Mouse (Mus musculus) liver, embryonic 11.5 days (tissue): ENCODE data around the gene Trpm3. TPM values are rescaled to one million over a fixed set of nuclear protein-coding genes. Genes with fewer than 3 reads are reported as not detected.

Experiments used
- ATAC-seq: fragments of 200-750 bp; cut with Nextera tagmentation; replicated peaks from 2 replicates; pipeline ENCODE4 v1.8.0; 2017; ENCODE audit warnings: moderate number of reproducible peaks, mild to moderate bottlenecking, moderate TSS enrichment, moderate library complexity; ENCODE audit not compliant: low FRiP score
- DNase-seq: peaks from one replicate; pipeline ENCODE4 v3.0.0-alpha.2; 2017; ENCODE audit warnings: low spot score
- H3K27ac ChIP-seq: fragments of 300-500 bp; sonication (generic); 2 replicates; pipeline ENCODE4 v1.5.1; 2014; ENCODE audit warnings: mild to moderate bottlenecking, low read depth, low read length, control low read depth
- H3K27me3 ChIP-seq: fragments of 300-500 bp; sonication (generic); replicated peaks from 2 replicates; pipeline ENCODE4 v1.6.1; 2014; ENCODE audit warnings: low read length, mixed read lengths; ENCODE audit not compliant: control insufficient read depth, insufficient read depth
- H3K36me3 ChIP-seq: fragments of 300-500 bp; sonication (generic); 2 replicates; pipeline ENCODE4 v1.6.1; 2014; ENCODE audit warnings: mild to moderate bottlenecking, low read length, moderate library complexity, mixed read lengths; ENCODE audit not compliant: control insufficient read depth, insufficient read depth
- H3K4me1 ChIP-seq: fragments of 300-500 bp; sonication (generic); replicated peaks from 2 replicates; pipeline ENCODE4 v1.6.1; 2014; ENCODE audit warnings: low read length, mixed read lengths; ENCODE audit not compliant: control insufficient read depth, insufficient read depth
- H3K4me2 ChIP-seq: fragments of 300-500 bp; sonication (generic); 2 replicates; pipeline ENCODE4 v1.6.1; 2014; ENCODE audit warnings: mild to moderate bottlenecking, control low read depth, moderate library complexity
- H3K4me3 ChIP-seq: fragments of 300-500 bp; sonication (generic); 2 replicates; pipeline ENCODE4 v1.5.1; 2014; ENCODE audit warnings: low read depth, low read length, control low read depth
- H3K9ac ChIP-seq: fragments of 300-500 bp; sonication (generic); 2 replicates; pipeline ENCODE4 v1.6.1; 2014; ENCODE audit warnings: low read depth, low read length, control low read depth
- H3K9me3 ChIP-seq: fragments of 300-500 bp; sonication (generic); 2 replicates; pipeline ENCODE4 v1.6.1; 2016; ENCODE audit warnings: low read length, inconsistent platforms, mixed read lengths; ENCODE audit not compliant: control insufficient read depth
- WGBS: fragments of 180-500 bp; shearing (Covaris S2); extraction: QIAGEN DNeasy Blood & Tissue Kit; methylation state at CpG from one replicate; pipeline ENCODE4 v1.1.7; 2014; 5-methylcytosine and 5-hydroxymethylcytosine counted together
- polyA plus RNA-seq: library from polyadenylated mRNA; unstranded; fragments of >200 nt; fragmentation: Nextera tagmentation; extraction: Ambion mirVana; gene quantifications from 2 replicates; pipeline ENCODE4 v1.2.1, GENCODE M21; 2014

Trpm3 gene
- polyA plus RNA-seq, 1 experiment from 2014 or later: 0.26 TPM

GRCm38 (mm10) chr19:22736870-22737269 is 598.0 kb downstream of the Trpm3 start:
- no peaks in the 10 kb centered on the region for H3K4me1 ChIP-seq
- DNase-seq: no peak
- H3K27ac ChIP-seq: no peak overlapping the region
- no peaks in the 10 kb centered on the region for H3K9me3 ChIP-seq
- ATAC-seq: no peak
- no peak overlapping the region for H3K4me3 ChIP-seq
- H3K9ac ChIP-seq: no peak overlapping the region
- H3K27me3 ChIP-seq: no peaks in the 10 kb centered on the region
- no peak overlapping the region for H3K4me2 ChIP-seq
- WGBS: 54% methylated on average over 2 of the region's 2 CpGs
- no peaks in the 10 kb centered on the region for H3K36me3 ChIP-seq

- Histone ChIP-seq H3K27ac (no peak overlapping the region), H3K4me2 (no peak overlapping the region), H3K9ac (no peak overlapping the region), H3K4me1 (no peaks in the 10 kb centered on the region), H3K9me3 (no peaks in the 10 kb centered on the region), H3K36me3 (no peaks in the 10 kb centered on the region), H3K27me3 (no peaks in the 10 kb centered on the region), H3K4me3 (no peak overlapping the region)
- DNase-seq: no peak
- no peak for ATAC-seq
- 65% methylated on average over 3 of the region's 3 CpGs for WGBS
These were observed 600.4 kb downstream of the Trpm3 start for GRCm38 (mm10) chr19:22739240-22739639.

- ATAC-seq: no peak
- no peak overlapping the region for H3K4me2 ChIP-seq
- H3K27ac ChIP-seq: no peak overlapping the region
- H3K9ac ChIP-seq: no peak overlapping the region
- no peak overlapping the region for H3K4me3 ChIP-seq
- no peaks in the 10 kb centered on the region for H3K27me3 ChIP-seq
- no peak for DNase-seq
- H3K4me1 ChIP-seq: no peaks in the 10 kb centered on the region
- no peaks in the 10 kb centered on the region for H3K36me3 ChIP-seq
- H3K9me3 ChIP-seq: no peaks in the 10 kb centered on the region
- WGBS: 69% methylated on average over 13 of the region's 13 CpGs
These were observed 614.5 kb downstream of the Trpm3 start for GRCm38 (mm10) chr19:22753311-22753809.

- Histone ChIP-seq H3K9ac (no peak overlapping the region), H3K27ac (no peak overlapping the region), H3K4me2 (no peak overlapping the region), H3K4me1 (no peaks in the 10 kb centered on the region), H3K36me3 (no peaks in the 10 kb centered on the region), H3K27me3 (no peaks in the 10 kb centered on the region), H3K4me3 (no peak overlapping the region), H3K9me3 (no peaks in the 10 kb centered on the region)
- DNase-seq (no peak), ATAC-seq (no peak)
- 88% methylated on average over 10 of the region's 10 CpGs for WGBS
These were observed 615.2 kb downstream of the Trpm3 start for GRCm38 (mm10) chr19:22754071-22754470.

- Histone ChIP-seq H3K4me3 (no peak overlapping the region), H3K4me1 (no peaks in the 10 kb centered on the region), H3K4me2 (no peak overlapping the region), H3K27ac (no peak overlapping the region), H3K36me3 (no peaks in the 10 kb centered on the region), H3K27me3 (no peaks in the 10 kb centered on the region), H3K9ac (no peak overlapping the region), H3K9me3 (no peaks in the 10 kb centered on the region)
- DNase-seq (no peak), ATAC-seq (no peak)
- 79% methylated on average over 8 of the region's 8 CpGs for WGBS
These were observed 615.7 kb downstream of the Trpm3 start for GRCm38 (mm10) chr19:22754498-22754897.

GRCm38 (mm10) chr19:22758496-22758895 is 619.6 kb downstream of the Trpm3 start:
- no peak overlapping the region for H3K4me2 ChIP-seq
- H3K9ac ChIP-seq: no peak overlapping the region
- no peaks in the 10 kb centered on the region for H3K27me3 ChIP-seq
- no peaks in the 10 kb centered on the region for H3K9me3 ChIP-seq
- no peak overlapping the region for H3K27ac ChIP-seq
- 74% methylated on average over 2 of the region's 2 CpGs for WGBS
- H3K36me3 ChIP-seq: no peaks in the 10 kb centered on the region
- H3K4me1 ChIP-seq: no peaks in the 10 kb centered on the region
- DNase-seq (no peak), ATAC-seq (no peak)
- H3K4me3 ChIP-seq: no peak overlapping the region

- Histone ChIP-seq H3K36me3 (no peaks in the 10 kb centered on the region), H3K4me2 (no peak overlapping the region), H3K9me3 (no peaks in the 10 kb centered on the region), H3K4me1 (no peaks in the 10 kb centered on the region), H3K9ac (no peak overlapping the region), H3K27me3 (no peaks in the 10 kb centered on the region), H3K27ac (no peak overlapping the region), H3K4me3 (no peak overlapping the region)
- DNase-seq: no peak
- ATAC-seq: no peak
- WGBS: 72% methylated on average over 3 of the region's 3 CpGs
These were observed 629.4 kb downstream of the Trpm3 start for GRCm38 (mm10) chr19:22768242-22768641.

GRCm38 (mm10) chr19:22775191-22775695 is 636.4 kb downstream of the Trpm3 start:
- 89% methylated on average over 3 of the region's 3 CpGs for WGBS

GRCm38 (mm10) chr19:22780192-22780843 is 641.5 kb downstream of the Trpm3 start:
- Histone ChIP-seq H3K9ac (no peak overlapping the region), H3K4me2 (no peak overlapping the region)

More at GRCm38 (mm10) chr19:22775191-22775695, 636.4 kb downstream of the Trpm3 start:
- ATAC-seq: no peak
- Histone ChIP-seq H3K4me1 (no peaks in the 10 kb centered on the region), H3K9ac (no peak overlapping the region), H3K4me2 (no peak overlapping the region), H3K27me3 (no peaks in the 10 kb centered on the region), H3K4me3 (no peak overlapping the region), H3K36me3 (no peaks in the 10 kb centered on the region), H3K9me3 (no peaks in the 10 kb centered on the region), H3K27ac (no peak overlapping the region)
- no peak for DNase-seq

More at GRCm38 (mm10) chr19:22780192-22780843, 641.5 kb downstream of the Trpm3 start:
- Histone ChIP-seq H3K9me3 (no peaks in the 10 kb centered on the region), H3K27me3 (no peaks in the 10 kb centered on the region), H3K4me3 (no peak overlapping the region), H3K4me1 (no peaks in the 10 kb centered on the region), H3K36me3 (no peaks in the 10 kb centered on the region), H3K27ac (no peak overlapping the region)
- 81% methylated on average over 7 of the region's 7 CpGs for WGBS
- ATAC-seq (no peak), DNase-seq (no peak)
